In the genomic region with DNA sequence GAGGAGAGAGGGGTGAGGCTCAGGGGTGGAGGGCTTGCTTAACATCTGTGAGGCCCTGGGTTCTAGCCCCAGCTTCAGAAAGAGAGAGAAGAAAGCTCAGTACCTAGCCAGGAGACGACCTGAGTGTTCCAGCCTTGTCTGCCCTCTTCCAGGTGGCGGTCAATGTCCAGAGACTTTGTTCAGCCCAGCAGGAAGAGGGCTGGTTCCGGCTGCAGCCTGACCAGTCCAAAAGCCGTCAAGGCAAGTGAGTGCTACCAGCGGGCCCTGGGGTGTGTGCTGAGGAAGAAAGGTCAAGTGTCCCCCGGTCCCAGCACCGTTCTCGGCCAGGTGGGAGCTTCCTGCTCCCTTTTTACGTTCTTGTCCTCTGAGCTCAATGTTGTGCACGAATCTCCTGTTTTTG, we compare ENCODE assay signal across 19 mouse cellular contexts. TPM values are rescaled to one million over a fixed set of nuclear protein-coding genes. Genes with fewer than 3 reads are reported as not detected.
"Had no signal": no experiment of that assay in that cellular context is flagged by ENCODE, and none has a peak within 500 bp of the region (broad histone marks: within the 10 kb centered on the region; RNA-seq: fewer than 3 reads in every experiment).

No protein-coding gene starts in this region.

- H3K36me3 ChIP-seq: liver, embryonic 13.5 days; lung, embryonic 15.5 days; midbrain, embryonic 15.5 days; neural tube, embryonic 12.5 days; stomach, embryonic 15.5 days had no signal

- H3K27ac ChIP-seq: limb, embryonic 15.5 days; liver, embryonic 13.5 days; lung, embryonic 15.5 days; macrophage; midbrain, embryonic 15.5 days; neural tube, embryonic 12.5 days; stomach, embryonic 15.5 days had no signal

- H3K4me2 ChIP-seq: limb, embryonic 15.5 days; liver, embryonic 13.5 days; lung, embryonic 15.5 days; midbrain, embryonic 11.5 days; midbrain, embryonic 15.5 days; neural tube, embryonic 12.5 days; stomach, embryonic 15.5 days had no signal

- H3K27me3 ChIP-seq: lung, embryonic 15.5 days; stomach, embryonic 15.5 days had no signal

- ATAC-seq: intestine, embryonic 16.5 days; liver, postnatal 0 days; midbrain, embryonic 15.5 days had no signal

- DNase-seq: liver, embryonic 13.5 days; liver, postnatal 0 days; lung, postnatal 14 days; right cerebral cortex, postnatal 4 days; thymus, adult 2 months; thymus, postnatal 25 days had no signal

- H3K4me3 ChIP-seq: limb, embryonic 15.5 days; liver, embryonic 13.5 days; lung, embryonic 15.5 days; megakaryocyte, embryonic 14.5 days; midbrain, embryonic 15.5 days; neural tube, embryonic 12.5 days; stomach, embryonic 15.5 days had no signal

- H3K9me3 ChIP-seq: limb, embryonic 15.5 days; liver, embryonic 13.5 days; lung, embryonic 15.5 days; megakaryocyte, embryonic 14.5 days; midbrain, embryonic 15.5 days; neural tube, embryonic 12.5 days; stomach, embryonic 15.5 days had no signal

- H3K9ac ChIP-seq: limb, embryonic 15.5 days; liver, embryonic 13.5 days; liver, postnatal 0 days; lung, embryonic 15.5 days; midbrain, embryonic 15.5 days; neural tube, embryonic 12.5 days; stomach, embryonic 15.5 days had no signal

RNA-seq across cellular contexts. Expression of a gene that starts 44.2 kb away (rescaled TPM):
- total RNA-seq: layer of hippocampus, postnatal 14 days; left cerebral cortex, postnatal 10 days; monocyte, adult 5-6 weeks had no signal
- polyA plus RNA-seq: liver, postnatal 0 days; macrophage; midbrain, embryonic 15.5 days; spleen, adult 2 months had no signal
